Mouse (Mus musculus): ENCODE data around the gene Ltb.

GRCm38 (mm10) chr17:35187345-35187744 is 6.9 kb upstream of the Ltb start:
- no peak for TF ChIP-seq GATA1 (IDR thresholded peaks at IDR 0.05; ENCODE audit: borderline replicate concordance, low read length)
- TF ChIP-seq FLI1 (IDR thresholded peaks at IDR 0.05; ENCODE audit: low read length) = no peak
